ENCODE assay signal across 10 mouse cellular contexts in the genomic region with DNA sequence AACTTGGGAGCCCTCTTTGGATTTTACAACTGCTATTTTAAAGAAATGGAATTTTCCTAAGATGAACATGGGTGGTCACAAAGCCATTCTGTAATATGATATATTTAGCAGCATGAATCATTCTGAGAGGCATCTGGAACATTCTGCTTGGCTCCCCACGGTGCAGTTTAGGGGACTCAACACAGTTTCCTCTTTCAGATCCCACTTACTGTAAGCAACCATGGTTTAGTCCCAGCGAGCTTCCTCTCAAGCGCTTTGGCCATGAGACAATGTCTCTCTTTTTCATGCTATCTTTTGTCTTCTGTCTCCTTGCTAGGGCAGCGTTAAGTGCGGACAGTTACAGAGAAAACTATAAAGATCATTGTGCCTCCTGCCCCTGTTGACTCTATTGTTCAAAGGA.
DNase-seq lines count a peak whose midpoint lies in the region; ATAC-seq and TF ChIP-seq lines count a peak whose summit lies in the region.
"Had no signal": no experiment of that assay in that cellular context is flagged by ENCODE, and none has a peak within 500 bp of the region (broad histone marks: within the 10 kb centered on the region; RNA-seq: fewer than 3 reads in every experiment).

No protein-coding gene starts in this region.

- TF ChIP-seq CTCF in kidney, postnatal 0 days (IDR thresholded peaks at IDR 0.05; ENCODE audit: low read depth) = no peak
- no peak for TF ChIP-seq CTCF in cerebellum, adult 2 months (IDR thresholded peaks at IDR 0.05; ENCODE audit: borderline replicate concordance, insufficient read depth, low read depth, low read length)

- no peak for ATAC-seq in kidney, postnatal 0 days (replicated peaks; ENCODE audit: low FRiP score, low read depth)
- ATAC-seq in limb, embryonic 13.5 days (ENCODE audit: low FRiP score, low read depth) = peak; percentile 93
- no peak for ATAC-seq in megakaryocyte progenitor cell, adult 5-6 weeks (replicated peaks; ENCODE audit: poor library complexity)
- ATAC-seq in hindbrain, embryonic 11.5 days (ENCODE audit: low FRiP score) = no peak

- peak; percentile 54 for DNase-seq in kidney, postnatal 0 days (ENCODE audit: low spot score)
- no peak for DNase-seq in kidney, postnatal 36 days
- peak; percentile 49 to 64 for DNase-seq in cerebellum, adult 2 months
- peak; percentile 36 to 64 for DNase-seq in frontal cortex, postnatal 36 days (ENCODE audit: low spot score in 2 of 2)
- no peak for DNase-seq in adrenal gland, adult 8-10 months
- DNase-seq in hindbrain, embryonic 11.5 days (ENCODE audit: low spot score) = no peak
- DNase-seq: lung, postnatal 14 days had no signal

- no peak overlapping the region for H3K27ac ChIP-seq in kidney, postnatal 0 days
- H3K27ac ChIP-seq in cerebellum, adult 2 months (ENCODE audit: insufficient read depth, low read length) = no peak overlapping the region
- H3K27ac ChIP-seq in limb, embryonic 13.5 days = 0 out of 2 replicates have a peak overlapping the region, but pooled peaks have one; percentile 22
- H3K27ac ChIP-seq in hindbrain, embryonic 11.5 days (ENCODE audit: low read depth, low read length) = no peak overlapping the region
- H3K27ac ChIP-seq: kidney, embryonic 15.5 days had no signal

- H3K36me3 ChIP-seq in kidney, postnatal 0 days (ENCODE audit: insufficient read depth, low read length) = no peaks in the 10 kb centered on the region
- H3K36me3 ChIP-seq in limb, embryonic 13.5 days = no peaks in the 10 kb centered on the region
- no peaks in the 10 kb centered on the region for H3K36me3 ChIP-seq in hindbrain, embryonic 11.5 days (ENCODE audit: control insufficient read depth, insufficient read depth, low read length)
- H3K36me3 ChIP-seq: kidney, embryonic 15.5 days had no signal

- H3K9ac ChIP-seq in kidney, postnatal 0 days (ENCODE audit: low read depth, low read length) = no peak overlapping the region
- H3K9ac ChIP-seq in limb, embryonic 13.5 days = no peak overlapping the region
- no peak overlapping the region for H3K9ac ChIP-seq in hindbrain, embryonic 11.5 days (ENCODE audit: low read depth, low read length)
- H3K9ac ChIP-seq: kidney, embryonic 15.5 days had no signal

- TF ChIP-seq POLR2A in cerebellum, adult 2 months (IDR thresholded peaks at IDR 0.05; ENCODE audit: borderline replicate concordance, insufficient read depth, low read length) = no peak

- no peaks in the 10 kb centered on the region for H3K4me1 ChIP-seq in kidney, postnatal 0 days (replicated peaks; ENCODE audit: insufficient read depth, low read length)
- H3K4me1 ChIP-seq in cerebellum, adult 2 months (ENCODE audit: control insufficient read depth, insufficient read depth, low read length) = peaks cover 15% of the 10 kb centered on the region; the same call in 1 of the 2 replicates
- peaks cover 17% of the 10 kb centered on the region for H3K4me1 ChIP-seq in limb, embryonic 13.5 days
- no peaks in the 10 kb centered on the region for H3K4me1 ChIP-seq in hindbrain, embryonic 11.5 days (replicated peaks; ENCODE audit: control insufficient read depth, insufficient read depth, low read length)
- H3K4me1 ChIP-seq: kidney, embryonic 15.5 days had no signal

- WGBS in kidney, postnatal 0 days = 72% methylated on average over 5 of the region's 5 CpGs
- WGBS in cerebellum, adult 2 months = 33% methylated on average over 5 of the region's 5 CpGs
- WGBS in limb, embryonic 13.5 days = 50% methylated on average over 5 of the region's 5 CpGs
- 68% methylated on average over 5 of the region's 5 CpGs for WGBS in hindbrain, embryonic 11.5 days

- H3K4me2 ChIP-seq in kidney, postnatal 0 days (ENCODE audit: low read length) = no peak overlapping the region
- no peak overlapping the region for H3K4me2 ChIP-seq in limb, embryonic 13.5 days (replicated peaks)
- H3K4me2 ChIP-seq in hindbrain, embryonic 11.5 days (replicated peaks; ENCODE audit: low read depth, low read length) = no peak overlapping the region
- H3K4me2 ChIP-seq: kidney, embryonic 15.5 days had no signal

- H3K27me3 ChIP-seq in kidney, postnatal 0 days (ENCODE audit: insufficient read depth, low read length) = no peaks in the 10 kb centered on the region
- H3K27me3 ChIP-seq in cerebellum, adult 2 months (ENCODE audit: control insufficient read depth, insufficient read depth, low read length) = no peaks in the 10 kb centered on the region
- no peaks in the 10 kb centered on the region for H3K27me3 ChIP-seq in limb, embryonic 13.5 days
- H3K27me3 ChIP-seq in hindbrain, embryonic 11.5 days (ENCODE audit: control insufficient read depth, insufficient read depth, low read length) = no peaks in the 10 kb centered on the region
- H3K27me3 ChIP-seq: kidney, embryonic 15.5 days had no signal

- no peak overlapping the region for H3K4me3 ChIP-seq in kidney, postnatal 0 days (replicated peaks; ENCODE audit: low read depth, low read length)
- H3K4me3 ChIP-seq in cerebellum, adult 2 months (replicated peaks; ENCODE audit: insufficient read depth, low read depth, low read length) = no peak overlapping the region
- no peak overlapping the region for H3K4me3 ChIP-seq in limb, embryonic 13.5 days
- no peak overlapping the region for H3K4me3 ChIP-seq in hindbrain, embryonic 11.5 days (ENCODE audit: low read depth, low read length)
- H3K4me3 ChIP-seq: kidney, embryonic 15.5 days had no signal

- H3K9me3 ChIP-seq in kidney, postnatal 0 days (replicated peaks; ENCODE audit: low read length) = no peaks in the 10 kb centered on the region; the same call in 1 of the 2 replicates
- peaks cover 3% of the 10 kb centered on the region; the same call in 1 of the 2 replicates for H3K9me3 ChIP-seq in limb, embryonic 13.5 days
- H3K9me3 ChIP-seq in hindbrain, embryonic 11.5 days (ENCODE audit: control insufficient read depth, low read length) = no peaks in the 10 kb centered on the region
- H3K9me3 ChIP-seq: kidney, embryonic 15.5 days had no signal

Comparison
In these comparisons a context has a peak if more than half of its experiments do, and no peak if none do; other contexts are left out.
1. DNase-seq: peak in kidney, postnatal 0 days (single experiment), cerebellum, adult 2 months (2 of 2) and frontal cortex, postnatal 36 days (2 of 2); none in kidney, postnatal 36 days (0 of 2), adrenal gland, adult 8-10 months (single experiment) and hindbrain, embryonic 11.5 days (single experiment).